Mouse (Mus musculus) adrenal gland, postnatal 4 days (tissue): ENCODE data around the gene Vav1. TPM values are rescaled to one million over a fixed set of nuclear protein-coding genes. Genes with fewer than 3 reads are reported as not detected.

ENCODE experiments used
- DNase-seq, 2 experiments: peaks; one replicate each; pipeline ENCODE4 v3.0.0; 2021 to 2022; ENCODE audit warnings: low spot score in 2 of 2, mixed read lengths in 2 of 2
- total RNA-seq, 2 experiments: library from RNA; stranded (reverse); gene quantifications; 2 replicates each; pipeline ENCODE4 v1.2.3; 2021

Vav1 gene
- total RNA-seq, 2 experiments from 2014 or later: 2.7 to 3.3 TPM

GRCm38 (mm10) chr17:57278537-57278936 lies 363 bp upstream of the Vav1 start:
- DNase-seq: no peak

GRCm38 (mm10) chr17:57279591-57280224 lies 808 bp downstream of the Vav1 start:
- DNase-seq: no peak

GRCm38 (mm10) chr17:57280411-57280810 lies 1.5 kb downstream of the Vav1 start:
- DNase-seq: no peak

DNA sequence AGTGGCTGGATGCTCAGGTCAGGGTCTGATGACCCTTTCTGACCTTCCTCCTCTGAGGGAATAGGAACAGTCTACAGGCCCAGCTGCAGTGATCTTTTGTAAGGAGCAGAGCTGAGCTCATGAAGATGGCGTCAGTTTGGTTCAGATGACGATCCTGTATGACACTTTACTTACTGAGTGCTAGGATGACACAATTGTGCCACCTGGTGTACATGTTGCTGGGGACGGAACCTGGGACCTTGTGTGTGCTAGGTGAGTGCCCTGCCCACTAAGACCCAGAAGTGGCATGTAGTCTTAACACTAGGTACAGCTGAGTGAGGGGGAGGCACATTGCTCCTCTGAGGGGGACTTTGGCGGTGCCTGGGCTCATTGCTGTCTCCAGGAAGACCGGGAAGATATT lies 5.0 kb downstream of the Vav1 start:
- DNase-seq: no peak

- DNase-seq: no peak
These were observed 6.2 kb downstream of the Vav1 start for GRCm38 (mm10) chr17:57285077-57285476.

- DNase-seq: no peak
These were observed 7.9 kb downstream of the Vav1 start for GRCm38 (mm10) chr17:57286718-57287355.

DNA sequence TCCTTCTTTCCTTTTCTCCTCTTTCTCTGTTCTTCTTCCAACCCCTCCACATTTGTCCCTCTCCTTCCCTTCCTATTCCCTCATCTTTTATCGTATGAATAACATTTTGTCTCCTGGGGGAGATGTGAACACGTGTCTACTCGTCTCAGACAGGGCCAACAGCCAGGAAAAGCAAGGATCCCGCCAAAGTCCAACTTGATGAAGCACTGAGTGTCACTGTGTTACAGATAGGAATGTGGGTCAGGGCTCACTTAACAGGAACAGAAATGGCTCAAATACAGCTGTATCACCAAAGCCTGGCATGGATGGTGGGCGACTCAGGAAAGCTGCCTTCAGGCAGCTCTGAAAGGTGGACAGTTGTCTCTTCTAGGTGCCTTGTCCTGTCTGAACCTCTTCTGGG lies 10.4 kb downstream of the Vav1 start:
- DNase-seq: no peak

GRCm38 (mm10) chr17:57290001-57290670 lies 11.2 kb downstream of the Vav1 start:
- DNase-seq: no peak

- DNase-seq: no peak
These were observed 11.8 kb downstream of the Vav1 start for GRCm38 (mm10) chr17:57290671-57291055.

DNA sequence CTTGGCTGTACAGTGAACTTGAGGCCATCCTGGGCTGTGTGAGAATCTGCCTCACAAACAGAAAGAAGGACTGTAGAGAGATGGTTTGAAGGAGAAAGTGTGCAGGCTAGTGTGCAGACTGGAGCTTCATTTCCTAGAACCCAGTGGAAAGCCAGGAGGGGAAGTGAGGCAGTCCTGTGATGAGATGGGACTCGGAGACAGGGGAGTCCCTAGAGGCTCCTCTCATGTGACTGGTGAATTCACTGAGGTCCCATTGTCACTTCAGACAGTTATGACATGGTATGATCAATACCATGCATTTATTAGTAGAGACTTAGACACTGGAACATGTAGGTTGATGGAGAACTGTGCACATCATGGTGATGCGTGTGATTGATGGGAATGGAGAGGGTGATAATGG lies 13.4 kb downstream of the Vav1 start:
- no peak for DNase-seq

DNA sequence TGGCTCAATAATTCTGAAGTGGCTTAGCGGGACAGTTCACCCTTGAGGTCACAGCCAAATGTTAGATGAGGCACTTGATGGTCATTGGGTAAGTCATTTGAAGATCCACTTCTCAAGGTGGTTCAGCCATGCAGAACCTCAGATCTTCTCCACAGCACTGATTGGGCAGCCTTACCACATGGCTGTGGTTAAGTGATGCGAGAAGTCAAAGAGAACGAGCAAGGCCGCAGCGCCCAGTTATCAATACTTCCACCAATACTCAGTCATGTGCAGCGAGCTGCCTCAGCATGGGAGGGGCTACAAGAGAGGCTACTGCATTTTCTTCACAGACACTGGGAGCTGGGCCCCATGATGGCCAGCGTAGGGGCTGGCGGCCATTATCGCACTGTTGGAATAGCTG lies 14.1 kb downstream of the Vav1 start:
- no peak for DNase-seq

DNA sequence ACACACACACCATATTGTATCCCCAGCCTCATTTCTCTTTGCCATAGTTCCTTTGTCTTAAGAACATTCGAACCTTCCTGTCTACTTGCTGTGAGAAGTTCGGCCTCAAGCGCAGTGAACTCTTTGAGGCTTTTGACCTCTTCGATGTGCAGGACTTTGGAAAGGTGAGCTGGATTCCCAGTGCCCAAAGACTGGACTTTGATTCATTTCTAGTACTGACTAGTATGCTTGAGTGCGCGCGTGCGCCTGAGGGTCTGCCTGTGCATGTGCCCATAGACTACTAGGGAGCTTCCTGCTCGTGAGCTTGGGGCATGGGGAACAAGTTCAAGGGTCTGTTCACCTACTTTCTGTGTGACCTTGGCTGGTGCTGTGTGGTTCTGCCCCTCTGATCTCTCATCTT lies 17.0 kb downstream of the Vav1 start:
- DNase-seq: no peak

DNA sequence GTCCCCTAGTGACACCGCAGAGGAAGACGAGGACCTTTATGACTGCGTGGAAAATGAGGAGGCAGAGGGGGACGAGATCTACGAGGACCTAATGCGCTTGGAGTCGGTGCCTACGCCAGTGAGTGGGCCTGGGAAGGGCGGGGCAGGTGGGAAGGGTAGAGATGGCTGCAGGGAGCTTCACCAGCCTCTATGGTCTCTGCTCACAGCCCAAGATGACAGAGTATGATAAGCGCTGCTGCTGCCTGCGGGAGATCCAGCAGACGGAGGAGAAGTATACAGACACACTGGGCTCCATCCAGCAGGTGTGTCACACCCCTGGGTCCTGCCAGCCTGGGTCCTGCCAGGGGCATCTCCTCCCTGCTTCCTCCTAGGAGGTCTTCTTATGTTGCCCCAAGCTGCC lies 18.1 kb downstream of the Vav1 start:
- DNase-seq: no peak

DNA sequence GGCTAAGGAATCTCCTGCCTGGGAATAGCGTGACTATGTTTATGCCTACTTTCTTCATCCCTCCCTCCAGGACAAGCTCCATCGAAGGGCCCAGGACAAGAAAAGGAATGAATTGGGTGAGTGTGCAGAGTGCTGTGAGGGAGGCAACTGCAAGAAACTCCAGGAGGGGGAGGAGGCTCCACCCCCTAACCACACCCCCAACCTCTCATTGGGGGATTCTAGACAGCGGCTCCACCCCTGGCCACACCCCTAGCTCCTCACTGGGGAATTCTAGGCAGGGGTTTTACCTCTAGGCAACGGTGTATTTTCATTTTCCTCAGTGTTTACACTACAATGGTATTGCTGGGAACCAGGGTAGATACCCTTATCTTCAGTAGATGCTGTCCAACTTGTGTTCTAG lies 26.7 kb downstream of the Vav1 start:
- DNase-seq: no peak

DNA sequence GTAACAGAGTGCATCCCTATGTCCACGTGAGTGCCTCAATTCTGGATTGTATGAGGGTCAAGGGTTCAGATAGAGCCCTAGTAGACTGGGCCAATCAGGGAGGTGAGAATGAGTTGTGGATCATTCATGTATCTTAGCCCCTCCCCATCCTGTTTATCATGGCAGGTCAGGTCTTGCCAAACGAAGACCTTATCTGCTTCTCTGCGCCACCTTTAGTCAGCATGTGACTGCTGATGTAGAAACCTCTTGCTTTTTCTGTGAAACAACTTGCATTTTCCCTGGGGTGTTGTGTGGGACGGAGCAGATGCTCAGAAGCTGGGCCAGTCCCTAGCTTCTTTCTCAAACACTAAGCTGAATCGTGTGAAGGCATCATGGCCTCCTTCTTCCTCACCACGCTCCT lies 28.2 kb downstream of the Vav1 start:
- no peak for DNase-seq

DNA sequence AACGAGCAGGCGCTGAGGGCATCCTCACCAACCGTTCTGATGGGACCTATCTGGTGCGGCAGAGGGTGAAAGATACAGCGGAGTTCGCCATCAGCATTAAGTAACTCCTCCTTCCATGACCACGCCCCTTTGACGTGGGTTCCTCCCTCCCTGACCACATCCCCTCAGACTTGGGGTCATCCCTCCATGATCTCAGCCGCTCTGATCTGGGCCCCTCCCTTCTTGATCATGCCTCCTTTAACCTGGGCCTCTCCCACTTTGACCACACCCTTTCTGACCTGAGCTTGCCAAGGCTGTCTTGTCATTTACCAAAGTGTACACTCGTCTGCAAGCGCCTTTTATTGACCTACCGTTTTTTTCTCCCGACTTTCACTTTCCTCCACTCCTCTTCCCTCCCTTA lies 32.9 kb downstream of the Vav1 start:
- DNase-seq: no peak

DNA sequence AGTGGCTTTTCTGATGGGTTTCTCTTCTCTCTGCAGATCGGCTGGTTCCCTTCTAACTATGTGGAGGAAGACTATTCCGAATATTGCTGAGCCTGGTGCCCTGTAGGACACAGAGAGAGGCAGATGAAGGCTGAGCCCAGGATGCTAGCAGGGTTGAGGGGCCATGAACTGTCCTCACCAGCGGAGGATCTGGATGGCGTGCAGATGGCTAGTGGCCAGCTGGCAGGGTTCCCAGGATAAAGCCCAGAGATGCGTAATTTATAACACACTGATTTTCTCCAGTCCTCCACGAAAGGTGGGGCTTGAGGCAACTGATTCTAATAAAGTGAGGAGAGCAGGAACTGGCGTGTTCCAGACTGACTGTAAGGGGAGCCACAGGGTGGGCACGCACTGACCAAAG lies 48.7 kb downstream of the Vav1 start:
- DNase-seq: peak; percentile 68 to 70

GRCm38 (mm10) chr17:57328944-57329343 lies 50.0 kb downstream of the Vav1 start:
- no peak for DNase-seq

GRCm38 (mm10) chr17:57330993-57331392 lies 52.1 kb downstream of the Vav1 start:
- no peak for DNase-seq

- no peak for DNase-seq
These were observed 53.3 kb downstream of the Vav1 start for GRCm38 (mm10) chr17:57332241-57332640.

DNA sequence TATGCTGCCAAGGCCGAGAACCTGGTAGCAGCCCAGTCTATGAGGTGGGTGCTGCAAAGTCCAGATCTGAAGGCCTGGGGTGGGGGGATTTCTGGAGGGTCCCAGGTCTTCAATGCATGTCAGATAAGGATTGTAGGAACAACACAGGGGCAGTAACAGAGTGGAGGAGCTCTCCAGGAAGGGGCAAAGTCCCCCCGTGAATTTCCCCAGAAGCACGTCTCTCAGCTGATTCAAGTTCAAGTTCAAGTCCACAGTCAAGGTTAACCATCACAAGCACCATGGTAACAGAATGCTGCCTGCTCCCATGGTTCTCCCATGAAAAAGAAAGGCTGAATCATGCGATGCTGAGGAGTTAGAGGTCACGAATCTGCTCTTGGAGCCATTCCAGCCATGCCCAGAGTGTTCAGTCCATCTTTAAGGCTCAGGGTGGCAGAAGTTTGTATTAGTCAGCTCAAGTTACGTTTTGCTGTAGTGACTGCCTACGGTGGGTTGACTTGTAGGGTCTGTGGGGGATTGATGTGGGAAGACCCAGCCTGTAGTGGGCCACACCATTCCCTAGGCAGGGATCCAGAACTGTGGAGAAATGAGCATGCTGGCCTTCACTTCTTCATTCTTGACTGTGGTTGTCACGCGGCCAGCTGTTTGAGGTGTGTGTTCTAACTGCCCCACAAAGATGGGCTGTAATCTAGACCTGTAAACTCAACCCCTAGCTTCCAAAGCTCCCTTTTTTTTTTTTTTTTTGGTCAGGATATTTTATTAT lies 55.3 kb downstream of the Vav1 start:
- peak in 1 of 2 experiments; percentile 15 for DNase-seq

- peak; percentile 78 to 85 for DNase-seq
These were observed 55.9 kb downstream of the Vav1 start for GRCm38 (mm10) chr17:57334761-57335150.
